Mouse (Mus musculus): ENCODE data around the gene Gm28230.

GRCm38 (mm10) chr2:74750731-74751250 lies 24.3 kb downstream of the Gm28230 start:
- no peak for TF ChIP-seq ZNF384 (IDR thresholded peaks at IDR 0.05; ENCODE audit: low read depth, low read length)
- no peak for TF ChIP-seq HCFC1 (IDR thresholded peaks at IDR 0.05; ENCODE audit: low read depth, low read length)
- TF ChIP-seq ZMIZ1 (IDR thresholded peaks at IDR 0.05; ENCODE audit: low read depth, low read length): no peak
- TF ChIP-seq POLR2A (IDR thresholded peaks at IDR 0.05; ENCODE audit: low read depth, low read length): no peak
- TF ChIP-seq CTCF (conservative IDR thresholded peaks at IDR 0.05 in 1 of 2, IDR thresholded peaks at IDR 0.05 in 1 of 2; ENCODE audit: low read depth in 2 of 2, low read length in 2 of 2): no peak
- TF ChIP-seq NRF1 (IDR thresholded peaks at IDR 0.05; ENCODE audit: low read depth, low read length): no peak
- no peak for TF ChIP-seq IRF4 (IDR thresholded peaks at IDR 0.05; ENCODE audit: low read depth, low read length)
- no peak for TF ChIP-seq CHD2 (IDR thresholded peaks at IDR 0.05; ENCODE audit: low read length)
- no peak for TF ChIP-seq MAX (IDR thresholded peaks at IDR 0.05; ENCODE audit: low read length)
- no peak for TF ChIP-seq NELFE (IDR thresholded peaks at IDR 0.05; ENCODE audit: low read depth, low read length)
- TF ChIP-seq ETS1 (conservative IDR thresholded peaks at IDR 0.05; ENCODE audit: low read depth, low read length): no peak
- no peak for TF ChIP-seq PAX5 (IDR thresholded peaks at IDR 0.05; ENCODE audit: low read length)
- no peak for TF ChIP-seq E2F4 (IDR thresholded peaks at IDR 0.05; ENCODE audit: insufficient replicate concordance, low read depth, low read length)
- no peak for TF ChIP-seq EP300 (IDR thresholded peaks at IDR 0.05; ENCODE audit: low read length)
